In genomic region chr5:125444554-125444953, GRCm38 (mm10) we compare ENCODE assay signal across 19 mouse cellular contexts. TPM values are rescaled to one million over a fixed set of nuclear protein-coding genes. Genes with fewer than 3 reads are reported as not detected.
DNase-seq lines count a peak whose midpoint lies in the region; ATAC-seq lines count a peak whose summit lies in the region.
"Had no signal": no experiment of that assay in that cellular context is flagged by ENCODE, and none has a peak within 500 bp of the region (broad histone marks: within the 10 kb centered on the region; RNA-seq: fewer than 3 reads in every experiment).

No protein-coding gene starts in this region.

- H3K9me3 ChIP-seq in midbrain, embryonic 14.5 days (ENCODE audit: control insufficient read depth, low read length), result 0 out of 2 replicates have a peak, but pooled peaks cover 3% of the 10 kb centered on the region
- H3K9me3 ChIP-seq: forebrain, embryonic 13.5 days; heart, embryonic 13.5 days; lung, embryonic 15.5 days had no signal

- DNase-seq in thymus, postnatal 0 days (ENCODE audit: low spot score), result peak; percentile 52
- DNase-seq in thymus, postnatal 25 days, result no peak
- peak; percentile 83 for DNase-seq in MEL-GATA-1-ER (ENCODE audit: extremely low read depth, low read depth)
- DNase-seq in induced T-regulatory cell, adult 2 months (ENCODE audit: low read depth), result peak; percentile 66
- peak; percentile 39 for DNase-seq in splenic B cell, adult 2 months (ENCODE audit: low read depth, low spot score)
- no peak for DNase-seq in heart, adult 8-10 months (ENCODE audit: low spot score)
- DNase-seq in midbrain, embryonic 14.5 days, result no peak
- DNase-seq: cerebellum, postnatal 14 days; heart, postnatal 4 days; kidney, adult 2 months; kidney, postnatal 36 days; retina, postnatal 1 day; thymus, adult 2 months had no signal

- H3K27ac ChIP-seq in midbrain, embryonic 14.5 days (replicated peaks; ENCODE audit: low read depth, low read length), result no peak overlapping the region
- H3K27ac ChIP-seq: forebrain, embryonic 13.5 days; heart, embryonic 13.5 days; hindbrain, postnatal 0 days; lung, embryonic 15.5 days had no signal

- H3K36me3 ChIP-seq in splenic B cell, adult 2 months (ENCODE audit: control insufficient read depth, insufficient read depth, low read length, poor library complexity, severe bottlenecking), result no peaks in the 10 kb centered on the region
- no peaks in the 10 kb centered on the region for H3K36me3 ChIP-seq in midbrain, embryonic 14.5 days (ENCODE audit: control insufficient read depth, insufficient read depth, low read length)
- H3K36me3 ChIP-seq: lung, embryonic 15.5 days had no signal

- no peak overlapping the region for H3K4me3 ChIP-seq in midbrain, embryonic 14.5 days (replicated peaks; ENCODE audit: low read depth, low read length)
- H3K4me3 ChIP-seq: forebrain, embryonic 13.5 days; heart, embryonic 13.5 days; lung, embryonic 15.5 days had no signal

- ATAC-seq in midbrain, embryonic 14.5 days (ENCODE audit: low FRiP score, low TSS enrichment), result no peak
- ATAC-seq: forebrain, embryonic 13.5 days; hindbrain, postnatal 0 days had no signal

- H3K4me2 ChIP-seq in midbrain, embryonic 14.5 days (ENCODE audit: low read length), result no peak overlapping the region
- H3K4me2 ChIP-seq: forebrain, embryonic 13.5 days; heart, embryonic 13.5 days; lung, embryonic 15.5 days had no signal

- H3K4me1 ChIP-seq in midbrain, embryonic 14.5 days (ENCODE audit: control insufficient read depth, insufficient read depth, low read length), result peaks cover 16% of the 10 kb centered on the region

- H3K9ac ChIP-seq in midbrain, embryonic 14.5 days (replicated peaks; ENCODE audit: low read length), result no peak overlapping the region
- H3K9ac ChIP-seq: heart, embryonic 13.5 days; lung, embryonic 15.5 days had no signal

- 91% methylated on average over 4 of the region's 4 CpGs for WGBS in midbrain, embryonic 14.5 days

- no peaks in the 10 kb centered on the region for H3K27me3 ChIP-seq in splenic B cell, adult 2 months (ENCODE audit: control insufficient read depth, insufficient read depth, low read length, poor library complexity, severe bottlenecking)
- no peaks in the 10 kb centered on the region for H3K27me3 ChIP-seq in midbrain, embryonic 14.5 days (ENCODE audit: control insufficient read depth, insufficient read depth, low read length)
- H3K27me3 ChIP-seq: CH12.LX; forebrain, embryonic 13.5 days; heart, embryonic 13.5 days; lung, embryonic 15.5 days had no signal

RNA-seq across cellular contexts. Expression of gene Bri3bp, which starts 3.2 kb away (rescaled TPM):
- polyA plus RNA-seq in thymus, postnatal 0 days (2015; fragmentation: Nextera tagmentation; extraction: Ambion mirVana), result 37.3 and 42.5 TPM in 2 replicates
- total RNA-seq in heart, adult 8-10 months (2022), result 10 to 100 TPM; 44.4 to 61.8 (median 45.5) TPM
- 26.8 and 37.8 TPM in 2 replicates for polyA plus RNA-seq in midbrain, embryonic 14.5 days (2014; fragmentation: Nextera tagmentation; extraction: Ambion mirVana)

RNA-seq across cellular contexts. Expression of gene Dhx37, which starts 10.6 kb away (rescaled TPM):
- polyA plus RNA-seq in thymus, postnatal 0 days (2015; fragmentation: Nextera tagmentation; extraction: Ambion mirVana), result 8.1 and 8.2 TPM in 2 replicates
- 10 to 100 TPM; 11.8 to 14.2 (median 12.6) TPM for total RNA-seq in heart, adult 8-10 months (2022)
- 8.5 and 9.8 TPM in 2 replicates for polyA plus RNA-seq in midbrain, embryonic 14.5 days (2014; fragmentation: Nextera tagmentation; extraction: Ambion mirVana)

RNA-seq across cellular contexts. Expression of gene Aacs, which starts 31.1 kb away (rescaled TPM):
- 31.3 and 32.7 TPM in 2 replicates for polyA plus RNA-seq in thymus, postnatal 0 days (2015; fragmentation: Nextera tagmentation; extraction: Ambion mirVana)
- 1 to 10 TPM; 2.2 to 4.3 (median 3.1) TPM for total RNA-seq in heart, adult 8-10 months (2022)
- 63.6 and 71.3 TPM in 2 replicates for polyA plus RNA-seq in midbrain, embryonic 14.5 days (2014; fragmentation: Nextera tagmentation; extraction: Ambion mirVana)

RNA-seq across cellular contexts. Expression of gene Ubc, which starts 54.6 kb away (rescaled TPM):
- 532 and 603 TPM in 2 replicates for polyA plus RNA-seq in thymus, postnatal 0 days (2015; fragmentation: Nextera tagmentation; extraction: Ambion mirVana)
- total RNA-seq in heart, adult 8-10 months (2022), result 1,000 to 10,000 TPM in 2 of 4 experiments, 100 to 1,000 TPM in 2; 839 to 1,234 (median 1,027) TPM
- 1,251 and 1,332 TPM in 2 replicates for polyA plus RNA-seq in midbrain, embryonic 14.5 days (2014; fragmentation: Nextera tagmentation; extraction: Ambion mirVana)

RNA-seq across cellular contexts. Expression of gene Gm10382, which starts 55.4 kb away (rescaled TPM):
- 0.44 and 0.74 TPM in 2 replicates for polyA plus RNA-seq in thymus, postnatal 0 days (2015; fragmentation: Nextera tagmentation; extraction: Ambion mirVana)
- total RNA-seq in heart, adult 8-10 months (2022), result not detected
- 0.42 and 0.58 TPM in 2 replicates for polyA plus RNA-seq in midbrain, embryonic 14.5 days (2014; fragmentation: Nextera tagmentation; extraction: Ambion mirVana)
- total RNA-seq: gastrocnemius, postnatal 4 days; hindbrain, postnatal 0 days had no signal

Comparison
In these comparisons a context has a peak if more than half of its experiments do, and no peak if none do; other contexts are left out.
1. DNase-seq: peak in thymus, postnatal 0 days (single experiment), MEL-GATA-1-ER (single experiment), induced T-regulatory cell, adult 2 months (single experiment) and splenic B cell, adult 2 months (single experiment); none in thymus, postnatal 25 days (single experiment), heart, adult 8-10 months (single experiment) and midbrain, embryonic 14.5 days (single experiment).